8 mouse cellular contexts compared by ENCODE assay signal in the genomic region with DNA sequence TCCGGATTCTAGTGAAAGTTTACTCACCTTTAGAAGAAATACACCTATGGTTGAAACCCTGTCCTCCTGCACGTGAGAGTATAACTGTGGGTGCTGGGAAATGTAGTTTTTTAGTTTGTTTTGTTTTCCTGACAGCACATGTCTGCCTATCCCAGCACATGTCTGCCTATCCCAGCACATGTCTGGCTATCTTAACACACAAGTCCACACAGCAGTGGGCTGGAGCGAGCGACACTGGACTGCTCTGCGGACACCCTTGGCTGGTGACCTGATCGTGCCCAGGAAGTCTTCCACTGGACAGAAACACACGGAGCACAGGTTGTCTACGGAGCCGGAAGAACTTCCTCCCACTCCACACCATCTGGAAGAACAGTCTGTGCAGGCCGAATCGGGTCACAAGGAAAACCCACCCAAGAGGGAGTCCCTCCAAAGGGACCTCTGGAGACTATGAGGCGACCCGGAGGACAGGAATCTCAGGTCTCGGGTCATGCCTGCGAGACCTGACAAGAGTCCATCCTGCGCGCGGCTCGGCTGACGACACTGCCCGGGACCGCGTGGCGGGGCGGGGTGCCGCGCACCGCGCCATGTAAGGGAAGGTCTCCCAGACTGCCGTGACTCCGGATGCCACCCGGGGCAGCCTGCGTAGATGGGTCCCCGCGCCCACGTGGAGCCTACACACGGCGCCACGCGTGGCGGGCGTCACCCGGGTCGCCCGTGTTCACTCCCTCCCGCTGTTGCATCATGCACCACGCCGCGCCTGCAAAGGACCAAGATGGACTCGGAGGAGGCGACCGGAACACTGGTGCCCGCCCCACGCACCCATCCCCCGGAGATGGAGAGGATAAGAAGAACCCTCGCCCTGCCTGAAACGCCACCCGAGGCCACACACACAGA. TPM values are rescaled to one million over a fixed set of nuclear protein-coding genes. Genes with fewer than 3 reads are reported as not detected.
DNase-seq lines count a peak whose midpoint lies in the region; ATAC-seq lines count a peak whose summit lies in the region.

No protein-coding gene starts in this region.

- no peaks in the 10 kb centered on the region for H3K9me3 ChIP-seq in forebrain, embryonic 14.5 days (replicated peaks; ENCODE audit: control insufficient read depth, low read length)
- no peaks in the 10 kb centered on the region for H3K9me3 ChIP-seq in hindbrain, embryonic 14.5 days (ENCODE audit: control insufficient read depth, low read length)
- no peaks in the 10 kb centered on the region for H3K9me3 ChIP-seq in limb, embryonic 10.5 days (replicated peaks)
- no peaks in the 10 kb centered on the region for H3K9me3 ChIP-seq in midbrain, embryonic 10.5 days (replicated peaks)

- peak; percentile 71 to 87 for DNase-seq in adrenal gland, adult (ENCODE audit: inconsistent age in 2 of 2, low spot score in 1 of 2)
- DNase-seq in adrenal gland, postnatal 4 days (ENCODE audit: low spot score in 2 of 2) = no peak
- DNase-seq in forebrain, embryonic 14.5 days (ENCODE audit: low spot score) = peak; percentile 75
- peak; percentile 69 for DNase-seq in hindbrain, embryonic 14.5 days (ENCODE audit: low spot score)
- peak; percentile 71 for DNase-seq in limb, embryonic 10.5 days (ENCODE audit: low spot score)
- DNase-seq in midbrain, embryonic 10.5 days (ENCODE audit: low spot score) = peak; percentile 58
- DNase-seq in spleen, postnatal 14 days (ENCODE audit: low spot score in 2 of 2) = peak; percentile 23 to 47

- 3% methylated on average over 58 of the region's 58 CpGs for whole genome bisulfite sequencing in forebrain, embryonic 14.5 days
- 3% methylated on average over 58 of the region's 58 CpGs for WGBS in hindbrain, embryonic 14.5 days
- WGBS in limb, embryonic 10.5 days = 5% methylated on average over 58 of the region's 58 CpGs
- WGBS in midbrain, embryonic 10.5 days = 4% methylated on average over 58 of the region's 58 CpGs

- peak overlapping the region; percentile 80 for H3K4me3 ChIP-seq in brown adipose tissue, adult 24 weeks (ENCODE audit: insufficient read depth, low read depth, low read length)
- peak overlapping the region; percentile 79 for H3K4me3 ChIP-seq in forebrain, embryonic 14.5 days (ENCODE audit: low read depth, low read length)
- H3K4me3 ChIP-seq in hindbrain, embryonic 14.5 days (replicated peaks; ENCODE audit: low read length) = peak overlapping the region; percentile 64
- H3K4me3 ChIP-seq in limb, embryonic 10.5 days = peak overlapping the region; percentile 81
- H3K4me3 ChIP-seq in midbrain, embryonic 10.5 days = peak overlapping the region; percentile 74

- H3K36me3 ChIP-seq in forebrain, embryonic 14.5 days (ENCODE audit: control insufficient read depth, insufficient read depth, low read length) = no peaks in the 10 kb centered on the region
- no peaks in the 10 kb centered on the region for H3K36me3 ChIP-seq in hindbrain, embryonic 14.5 days (replicated peaks; ENCODE audit: control insufficient read depth, insufficient read depth)
- H3K36me3 ChIP-seq in limb, embryonic 10.5 days = peaks cover 13% of the 10 kb centered on the region
- peaks cover 12% of the 10 kb centered on the region for H3K36me3 ChIP-seq in midbrain, embryonic 10.5 days

- H3K4me2 ChIP-seq in forebrain, embryonic 14.5 days (ENCODE audit: low read length) = peak overlapping the region; percentile 98
- H3K4me2 ChIP-seq in hindbrain, embryonic 14.5 days (replicated peaks) = peak overlapping the region; percentile 95

- H3K27me3 ChIP-seq in forebrain, embryonic 14.5 days (replicated peaks; ENCODE audit: control insufficient read depth, insufficient read depth, low read length) = no peaks in the 10 kb centered on the region
- peaks cover 3% of the 10 kb centered on the region; the same call in 1 of the 2 replicates for H3K27me3 ChIP-seq in hindbrain, embryonic 14.5 days (ENCODE audit: control insufficient read depth, insufficient read depth, low read length)
- H3K27me3 ChIP-seq in limb, embryonic 10.5 days (ENCODE audit: low read depth, poor library complexity, severe bottlenecking) = peaks cover 14% of the 10 kb centered on the region
- peaks cover 14% of the 10 kb centered on the region; the same call in 1 of the 2 replicates for H3K27me3 ChIP-seq in midbrain, embryonic 10.5 days (ENCODE audit: low read depth, poor library complexity, severe bottlenecking)

- H3K4me1 ChIP-seq in brown adipose tissue, adult 24 weeks (ENCODE audit: control insufficient read depth, insufficient read depth, insufficient read length, low read length) = no peaks in the 10 kb centered on the region
- 0 out of 2 replicates have a peak, but pooled peaks cover 2% of the 10 kb centered on the region for H3K4me1 ChIP-seq in forebrain, embryonic 14.5 days (ENCODE audit: control insufficient read depth, insufficient read depth, low read length)
- H3K4me1 ChIP-seq in hindbrain, embryonic 14.5 days (replicated peaks; ENCODE audit: control insufficient read depth, insufficient read depth, low read length) = 0 out of 2 replicates have a peak, but pooled peaks cover 8% of the 10 kb centered on the region
- peaks cover 21% of the 10 kb centered on the region for H3K4me1 ChIP-seq in limb, embryonic 10.5 days
- H3K4me1 ChIP-seq in midbrain, embryonic 10.5 days = peaks cover 27% of the 10 kb centered on the region

- peak overlapping the region; percentile 79 for H3K9ac ChIP-seq in forebrain, embryonic 14.5 days (ENCODE audit: low read length)
- peak overlapping the region; percentile 70 for H3K9ac ChIP-seq in hindbrain, embryonic 14.5 days

- peak; percentile 76 for ATAC-seq in forebrain, embryonic 14.5 days
- ATAC-seq in hindbrain, embryonic 14.5 days (ENCODE audit: low FRiP score) = peak; percentile 76

- peak overlapping the region; percentile 43; the same call in 1 of the 2 replicates for H3K27ac ChIP-seq in brown adipose tissue, adult 24 weeks (replicated peaks; ENCODE audit: low read depth, low read length)
- peak overlapping the region; percentile 33; the same call in 1 of the 2 replicates for H3K27ac ChIP-seq in forebrain, embryonic 14.5 days (ENCODE audit: low read depth, low read length)
- peak overlapping the region; percentile 74 for H3K27ac ChIP-seq in hindbrain, embryonic 14.5 days
- peak overlapping the region; percentile 91 for H3K27ac ChIP-seq in limb, embryonic 10.5 days
- H3K27ac ChIP-seq in midbrain, embryonic 10.5 days (replicated peaks) = peak overlapping the region; percentile 91

RNA-seq across cellular contexts. Expression of gene Slc7a1, which starts 0.7 kb away (rescaled TPM):
- total RNA-seq in adrenal gland, postnatal 4 days (2021) = 10 to 100 TPM; 61.9 to 63.6 TPM
- polyA plus RNA-seq in brown adipose tissue, adult 24 weeks (2012; ENCODE audit: insufficient read depth, insufficient read length, missing spikeins) = 0.83 and 0.95 TPM in 2 replicates
- 30.0 and 44.2 TPM in 2 replicates for polyA plus RNA-seq in forebrain, embryonic 14.5 days (2014; fragmentation: Nextera tagmentation; extraction: Ambion mirVana)
- 58.4 and 59.0 TPM in 2 replicates for polyA plus RNA-seq in hindbrain, embryonic 14.5 days (2014; fragmentation: Nextera tagmentation; extraction: Ambion mirVana)
- 13.2 and 17.8 TPM in 2 replicates for polyA plus RNA-seq in limb, embryonic 10.5 days (2016; fragmentation: Nextera tagmentation; extraction: Ambion mirVana)
- polyA plus RNA-seq in midbrain, embryonic 10.5 days (2016; fragmentation: Nextera tagmentation; extraction: Ambion mirVana) = 12.8 and 15.1 TPM in 2 replicates

Comparison
In these comparisons a context has a peak if more than half of its experiments do, and no peak if none do; other contexts are left out.
1. DNase-seq: peak in adrenal gland, adult (2 of 2), forebrain, embryonic 14.5 days (single experiment), hindbrain, embryonic 14.5 days (single experiment), limb, embryonic 10.5 days (single experiment), midbrain, embryonic 10.5 days (single experiment) and spleen, postnatal 14 days (2 of 2); none in adrenal gland, postnatal 4 days (0 of 2).
2. H3K27ac ChIP-seq: peak in every context shown above with its lines; median percentile 91 in limb, embryonic 10.5 days; 91 in midbrain, embryonic 10.5 days; 74 in hindbrain, embryonic 14.5 days; 43 in brown adipose tissue, adult 24 weeks; 33 in forebrain, embryonic 14.5 days.
3. Peak in every context shown above with its lines, with median percentiles within 50 percentile points of each other: H3K4me3 ChIP-seq.